Mouse (Mus musculus) G1E (cell line): ENCODE measurements around the gene Pygl.

ENCODE experiments used
- CTCF ChIP-seq: IDR thresholded peaks from 2 replicates; pipeline ENCODE4 v1.5.1; 2012; ENCODE audit warnings: low read depth, low read length, inconsistent platforms, mixed read lengths
- GATA1 ChIP-seq: IDR thresholded peaks from 2 replicates; pipeline ENCODE4 v1.6.1; 2012; ENCODE audit warnings: borderline replicate concordance, low read length, inconsistent platforms, mixed read lengths
- TAL1 ChIP-seq: conservative IDR thresholded peaks from 2 replicates; pipeline ENCODE4 v1.6.1; 2012; ENCODE audit warnings: low read depth, low read length, inconsistent platforms, mixed read lengths

- no peak for TF ChIP-seq CTCF
- TF ChIP-seq GATA1, result no peak
- TF ChIP-seq TAL1, result no peak
These were observed 82.5 kb downstream of the Pygl start for GRCm38 (mm10) chr12:70148631-70149265.
